Mouse (Mus musculus): ENCODE measurements around the gene A4galt. TPM values are rescaled to one million over a fixed set of nuclear protein-coding genes. Genes with fewer than 3 reads are reported as not detected.

Gene A4galt
- polyA plus RNA-seq, 1 experiment = 2.3 TPM

DNA sequence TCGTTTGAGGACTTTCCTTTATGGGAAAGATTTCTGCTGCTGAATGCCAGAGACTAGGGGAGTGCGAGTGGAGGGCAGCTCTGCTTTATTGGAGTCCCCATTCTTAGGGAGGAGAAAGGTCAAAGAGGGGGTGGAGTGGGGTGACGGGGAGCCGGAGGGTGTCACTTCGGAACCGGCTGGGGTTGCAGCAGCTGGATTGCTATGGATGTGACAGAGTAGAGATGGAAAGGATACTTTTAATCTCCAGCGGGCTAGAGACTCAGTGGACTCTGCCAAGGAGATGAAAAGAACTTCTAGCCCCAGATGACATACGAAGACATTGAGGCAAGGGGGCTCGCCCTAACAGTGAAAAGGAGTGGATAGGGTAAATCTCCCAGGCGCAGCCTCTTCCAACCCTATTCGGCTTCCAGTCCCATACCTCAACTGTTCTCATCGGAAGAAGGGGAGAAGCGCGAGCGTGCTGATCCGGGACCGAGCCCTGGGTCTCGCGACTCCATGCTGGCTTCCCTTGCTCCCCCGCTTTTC lies 861 bp downstream of the A4galt start:
- H3K27ac ChIP-seq (ENCODE audit: control insufficient read depth, insufficient read depth, low read depth, low read length) = peak overlapping the region; percentile 5; the same call in 1 of the 2 replicates

DNA sequence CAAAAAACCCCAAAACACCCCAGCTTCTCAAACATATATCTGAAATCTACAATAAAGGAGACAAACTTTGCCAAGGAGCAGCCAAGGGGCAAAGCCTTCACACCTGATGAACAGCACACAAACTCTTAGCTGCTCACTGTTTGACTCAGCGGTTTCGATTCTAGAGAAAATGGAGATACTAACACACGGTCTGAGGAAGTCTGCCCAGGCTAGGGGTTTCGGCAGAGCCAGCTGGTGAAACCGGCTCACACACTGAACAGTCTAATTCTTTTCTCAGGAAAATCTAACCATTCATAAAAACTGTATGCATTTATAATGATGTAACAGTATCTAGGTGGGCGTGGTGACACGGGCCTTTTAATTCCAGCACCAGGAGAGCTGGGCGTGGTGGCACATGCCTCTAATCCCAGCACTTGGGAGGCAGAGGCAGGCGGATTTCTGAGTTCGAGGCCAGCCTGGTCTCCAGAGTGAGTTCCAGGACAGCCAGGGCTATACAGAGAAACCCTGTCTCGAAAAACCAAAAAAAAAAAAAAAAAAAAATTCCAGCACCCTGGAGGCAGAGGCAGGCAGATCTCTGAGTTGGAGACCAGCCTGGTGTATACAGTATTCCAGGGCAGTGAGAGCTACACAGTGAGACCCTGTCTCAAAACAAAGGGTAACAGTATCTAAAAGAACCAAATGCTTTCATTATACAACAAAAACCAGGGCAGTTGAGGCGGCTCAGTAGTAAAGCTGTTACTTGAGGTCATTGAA lies 1.9 kb downstream of the A4galt start:
- Histone ChIP-seq H3K4me1 (ENCODE audit: control insufficient read depth, insufficient read depth, low read length) (peaks cover 6% of the 10 kb centered on the region), H3K4me3 (ENCODE audit: control insufficient read depth, low read depth, low read length) (no peak overlapping the region), H3K27ac (ENCODE audit: control insufficient read depth, insufficient read depth, low read depth, low read length) (no peak overlapping the region), H3K36me3 (ENCODE audit: control insufficient read depth, insufficient read depth, low read length) (no peaks in the 10 kb centered on the region), H3K27me3 (ENCODE audit: control insufficient read depth, insufficient read depth, low read length) (no peaks in the 10 kb centered on the region)
- TF ChIP-seq POLR2A (IDR thresholded peaks at IDR 0.05; ENCODE audit: control insufficient read depth, low read depth, low read length) = no peak
- TF ChIP-seq CTCF (IDR thresholded peaks at IDR 0.05; ENCODE audit: control insufficient read depth, insufficient read depth, insufficient replicate concordance, low read depth, low read length) = no peak

More for the DNA sequence above, 861 bp downstream of the A4galt start:
- TF ChIP-seq CTCF (IDR thresholded peaks at IDR 0.05; ENCODE audit: control insufficient read depth, insufficient read depth, insufficient replicate concordance, low read depth, low read length) = no peak
- TF ChIP-seq POLR2A (IDR thresholded peaks at IDR 0.05; ENCODE audit: control insufficient read depth, low read depth, low read length) = no peak
- no peaks in the 10 kb centered on the region for H3K27me3 ChIP-seq (ENCODE audit: control insufficient read depth, insufficient read depth, low read length)
- H3K4me3 ChIP-seq (ENCODE audit: control insufficient read depth, low read depth, low read length) = peak overlapping the region; percentile 58
- no peaks in the 10 kb centered on the region for H3K36me3 ChIP-seq (ENCODE audit: control insufficient read depth, insufficient read depth, low read length)
- peaks cover 6% of the 10 kb centered on the region for H3K4me1 ChIP-seq (ENCODE audit: control insufficient read depth, insufficient read depth, low read length)

DNA sequence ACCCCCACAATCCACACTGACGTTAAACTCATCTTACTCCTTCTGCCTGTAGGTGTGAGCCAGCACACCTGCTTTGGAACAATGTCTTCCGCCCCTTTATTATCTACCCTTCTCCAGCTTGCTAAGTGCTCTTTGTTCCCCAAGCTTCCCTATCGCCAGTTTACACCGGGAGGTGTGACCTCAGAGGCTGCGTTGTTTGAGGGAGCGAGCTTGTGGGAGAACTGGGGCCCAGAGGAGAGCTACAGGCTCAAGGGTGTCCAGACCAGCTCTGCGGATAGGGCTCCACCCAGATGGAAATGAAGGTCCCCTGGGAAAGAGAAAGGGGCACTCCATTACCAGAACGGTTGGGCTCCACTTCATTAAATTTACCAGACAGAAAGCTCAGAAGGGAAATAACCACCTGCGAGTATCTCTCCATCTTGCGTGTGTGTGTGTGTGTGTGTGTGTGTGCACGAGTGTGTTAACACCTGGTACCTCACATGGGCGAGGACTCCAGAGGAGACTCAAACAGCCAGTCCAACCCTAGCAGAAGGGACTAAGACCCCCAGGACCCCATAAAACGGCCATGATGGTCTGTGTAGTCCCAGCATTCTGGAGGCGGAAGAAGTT lies 3.2 kb downstream of the A4galt start:
- Histone ChIP-seq H3K36me3 (ENCODE audit: control insufficient read depth, insufficient read depth, low read length) (no peaks in the 10 kb centered on the region), H3K27me3 (ENCODE audit: control insufficient read depth, insufficient read depth, low read length) (no peaks in the 10 kb centered on the region), H3K4me3 (ENCODE audit: control insufficient read depth, low read depth, low read length) (no peak overlapping the region), H3K4me1 (ENCODE audit: control insufficient read depth, insufficient read depth, low read length) (peaks cover 6% of the 10 kb centered on the region), H3K27ac (ENCODE audit: control insufficient read depth, insufficient read depth, low read depth, low read length) (no peak overlapping the region)
- TF ChIP-seq CTCF (IDR thresholded peaks at IDR 0.05; ENCODE audit: control insufficient read depth, insufficient read depth, insufficient replicate concordance, low read depth, low read length) (no peak), POLR2A (IDR thresholded peaks at IDR 0.05; ENCODE audit: control insufficient read depth, low read depth, low read length) (no peak)

DNA sequence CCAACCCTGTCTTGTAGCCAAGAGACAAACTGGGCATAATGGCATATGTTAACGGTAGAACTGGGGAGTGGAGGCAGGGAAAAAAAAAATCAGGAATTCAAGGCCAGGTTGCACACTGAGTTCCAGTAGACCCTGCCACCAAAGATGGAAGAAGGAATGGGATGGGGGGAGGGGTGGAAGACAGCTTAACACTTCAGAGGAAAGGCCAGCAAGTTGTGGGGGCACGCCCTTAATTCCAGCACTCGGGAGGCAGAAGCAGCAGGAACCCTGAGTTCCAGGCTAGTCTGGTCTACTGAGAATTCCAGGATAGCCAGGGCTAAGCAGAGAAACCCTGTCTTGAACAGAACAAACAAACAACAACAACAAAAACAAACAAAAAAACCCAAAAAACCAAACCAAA lies 7.2 kb downstream of the A4galt start:
- H3K27me3 ChIP-seq (ENCODE audit: control insufficient read depth, insufficient read depth, low read length) = no peaks in the 10 kb centered on the region
- H3K4me3 ChIP-seq (ENCODE audit: control insufficient read depth, low read depth, low read length) = no peak overlapping the region
- H3K4me1 ChIP-seq (ENCODE audit: control insufficient read depth, insufficient read depth, low read length) = no peaks in the 10 kb centered on the region
- no peak overlapping the region for H3K27ac ChIP-seq (ENCODE audit: control insufficient read depth, insufficient read depth, low read depth, low read length)
- no peaks in the 10 kb centered on the region for H3K36me3 ChIP-seq (ENCODE audit: control insufficient read depth, insufficient read depth, low read length)
- TF ChIP-seq CTCF (IDR thresholded peaks at IDR 0.05; ENCODE audit: control insufficient read depth, insufficient read depth, insufficient replicate concordance, low read depth, low read length) (no peak), POLR2A (IDR thresholded peaks at IDR 0.05; ENCODE audit: control insufficient read depth, low read depth, low read length) (no peak)

DNA sequence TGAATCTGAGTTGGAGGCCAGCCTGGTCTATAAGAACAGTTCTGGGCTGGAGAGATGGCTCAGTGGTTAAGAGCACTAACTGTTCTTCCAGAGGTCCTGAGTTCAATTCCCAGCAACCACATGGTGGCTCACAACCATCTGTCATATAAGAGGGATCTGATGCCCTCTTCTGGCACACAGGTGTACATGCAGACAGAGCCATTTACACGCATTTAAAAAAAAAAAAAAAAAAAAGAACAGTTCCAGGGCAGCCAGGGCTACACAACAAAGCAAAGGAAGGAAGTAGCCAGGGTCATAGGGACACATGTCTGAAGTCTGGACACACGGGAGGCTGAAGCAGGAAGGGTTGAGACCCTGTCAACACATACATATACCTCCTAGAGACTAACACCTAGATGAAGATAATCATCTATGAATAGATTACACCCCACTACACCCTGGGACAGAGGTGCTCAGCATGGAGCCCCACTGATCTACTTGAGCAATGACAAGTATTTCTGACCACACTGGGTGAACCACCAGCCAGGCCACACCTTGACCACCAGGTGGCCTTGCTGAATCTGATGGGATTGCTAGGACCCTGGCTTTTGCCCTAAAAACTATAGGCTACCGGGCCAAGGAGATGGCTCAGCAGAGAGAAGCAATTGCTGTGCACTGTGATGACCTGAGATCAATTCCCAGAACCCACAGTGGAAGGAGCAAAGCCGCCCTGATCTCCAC lies 9.5 kb downstream of the A4galt start:
- H3K27me3 ChIP-seq (ENCODE audit: control insufficient read depth, insufficient read depth, low read length) = no peaks in the 10 kb centered on the region
- H3K27ac ChIP-seq (ENCODE audit: control insufficient read depth, insufficient read depth, low read depth, low read length) = no peak overlapping the region
- H3K4me3 ChIP-seq (ENCODE audit: control insufficient read depth, low read depth, low read length) = no peak overlapping the region
- no peaks in the 10 kb centered on the region for H3K4me1 ChIP-seq (ENCODE audit: control insufficient read depth, insufficient read depth, low read length)
- no peaks in the 10 kb centered on the region for H3K36me3 ChIP-seq (ENCODE audit: control insufficient read depth, insufficient read depth, low read length)
- TF ChIP-seq POLR2A (IDR thresholded peaks at IDR 0.05; ENCODE audit: control insufficient read depth, low read depth, low read length) (no peak), CTCF (IDR thresholded peaks at IDR 0.05; ENCODE audit: control insufficient read depth, insufficient read depth, insufficient replicate concordance, low read depth, low read length) (no peak)

DNA sequence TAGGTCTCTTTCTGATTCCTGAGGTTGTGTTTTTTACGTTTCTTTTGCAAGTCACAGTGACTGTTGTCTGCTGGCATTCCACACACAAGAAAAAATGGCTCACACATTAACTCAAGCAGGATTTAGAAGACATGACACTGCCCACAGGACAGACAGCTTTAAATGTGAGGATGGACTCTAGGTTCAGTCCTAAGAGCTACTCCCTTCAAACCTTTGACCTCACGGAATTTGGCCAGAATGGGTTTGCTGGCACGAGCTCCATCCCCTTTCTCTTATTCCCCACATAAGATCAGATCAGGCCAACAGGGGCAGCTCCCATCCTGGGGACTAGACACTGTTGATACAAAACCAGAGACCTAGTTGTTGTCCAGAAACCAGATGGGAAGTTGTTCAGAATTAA lies 10.1 kb downstream of the A4galt start:
- Histone ChIP-seq H3K36me3 (ENCODE audit: control insufficient read depth, insufficient read depth, low read length) (no peaks in the 10 kb centered on the region), H3K4me3 (ENCODE audit: control insufficient read depth, low read depth, low read length) (no peak overlapping the region), H3K4me1 (ENCODE audit: control insufficient read depth, insufficient read depth, low read length) (no peaks in the 10 kb centered on the region), H3K27ac (ENCODE audit: control insufficient read depth, insufficient read depth, low read depth, low read length) (no peak overlapping the region), H3K27me3 (ENCODE audit: control insufficient read depth, insufficient read depth, low read length) (no peaks in the 10 kb centered on the region)
- TF ChIP-seq CTCF (IDR thresholded peaks at IDR 0.05; ENCODE audit: control insufficient read depth, insufficient read depth, insufficient replicate concordance, low read depth, low read length) (no peak), POLR2A (IDR thresholded peaks at IDR 0.05; ENCODE audit: control insufficient read depth, low read depth, low read length) (no peak)
